Mouse (Mus musculus) inflammation-experienced regulatory T-cells, adult 6 months (primary cell): ENCODE data around the gene Gpr165. TPM values are rescaled to one million over a fixed set of nuclear protein-coding genes. Genes with fewer than 3 reads are reported as not detected.

Source experiments
- ATAC-seq: one replicate; pipeline ENCODE4 v1.8.0; 2017
- polyA plus RNA-seq, 3 experiments: library from polyadenylated mRNA; unstranded; fragments of 100-300 nt; shearing (Covaris generic); gene quantifications; one replicate each; pipeline ENCODE4 v1.2.1; 2017

Gene Gpr165
- polyA plus RNA-seq, result not detected

DNA sequence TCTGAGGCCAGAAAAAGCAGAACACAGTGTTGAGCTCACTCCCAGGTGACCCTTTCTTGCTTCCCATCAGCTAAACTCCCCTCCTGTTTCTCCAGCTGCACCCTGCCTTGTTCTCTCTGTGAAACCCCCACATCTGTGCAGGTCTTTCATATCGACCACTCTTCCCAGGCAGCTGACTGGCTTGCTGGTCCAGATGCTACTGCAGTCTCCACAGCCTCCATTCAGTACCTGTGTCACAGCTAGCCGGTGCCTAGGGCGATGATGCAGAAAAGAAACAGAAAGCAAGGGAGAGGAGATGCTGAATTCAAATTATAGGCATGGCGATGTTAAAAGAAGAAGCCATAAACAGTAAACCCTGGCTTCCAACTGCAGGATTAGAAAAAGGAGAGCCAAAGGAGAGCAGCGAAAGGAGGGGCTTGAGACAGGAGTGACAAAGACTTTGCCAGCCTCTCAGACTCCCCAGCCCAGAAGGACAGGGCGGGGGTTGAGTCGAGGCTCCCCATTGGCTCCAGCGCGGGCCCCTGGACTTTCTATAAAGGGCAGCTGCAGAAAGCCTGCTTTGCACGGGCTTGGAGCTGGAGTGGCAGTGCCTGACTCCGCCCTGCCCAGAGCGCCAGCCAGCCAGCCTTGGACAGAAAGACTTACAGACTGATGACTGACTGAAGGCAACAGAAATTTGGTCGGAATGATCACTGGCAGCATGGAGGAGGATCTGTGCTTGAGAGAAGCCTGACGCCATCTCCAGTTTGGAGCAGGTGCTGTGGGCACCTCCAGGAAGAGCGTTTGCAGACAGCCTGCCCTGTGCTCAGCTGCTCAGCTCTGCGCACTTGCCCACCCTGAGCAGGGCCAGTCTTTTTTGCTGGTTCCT lies at the start of gene Gpr165:
Gene Gpr165 (plus strand): TSS at position 535 of the 868 bp plus-strand sequence.
- no peak for ATAC-seq

DNA sequence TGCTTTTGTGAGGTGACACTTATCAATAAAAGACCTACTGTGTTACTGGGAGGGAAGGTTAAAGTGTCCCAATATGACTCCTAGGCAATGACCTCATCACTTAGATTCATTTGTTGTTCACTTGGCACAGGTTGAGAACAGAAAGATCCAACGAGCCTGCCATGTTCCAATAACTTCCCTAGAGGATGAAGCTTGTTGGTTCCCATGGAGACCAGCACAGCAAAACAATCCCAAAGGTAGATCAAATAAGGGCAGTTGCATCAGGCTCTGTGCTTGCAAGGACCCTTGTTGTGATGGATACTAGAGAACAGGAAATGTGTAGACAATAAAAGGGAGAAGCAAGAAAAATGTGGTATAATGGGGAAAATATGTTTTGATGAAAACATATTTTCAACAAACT lies 38.4 kb upstream of the Gpr165 start:
- ATAC-seq, result no peak
